Mouse (Mus musculus) regulatory T cell (primary cell): ENCODE results near the gene Col18a1.

Source experiments
- in situ Hi-C: fragments of 300-600 bp; cut with MboI, MseI; formaldehyde crosslinking; loops from one replicate; pipeline ENCODE4 v1.15.1; 2025; ENCODE audit warnings: high pct_unique_total_duplicates

The Col18a1 gene

GRCm38 (mm10) chr10:77136205-77136604, 30.1 kb downstream of the Col18a1 start:
- in situ Hi-C loops = no loop called here

- in situ Hi-C loops = no loop called here
Observed at GRCm38 (mm10) chr10:77135274-77135829, 31.0 kb downstream of the Col18a1 start.

GRCm38 (mm10) chr10:77134807-77135152, 31.6 kb downstream of the Col18a1 start:
- in situ Hi-C loops = loop anchor here (5.0 kb wide), 2 partner anchors 57 to 118 kb away; no protein-coding TSS in a partner anchor

- in situ Hi-C loops = loop anchor here (5.0 kb wide), 2 partner anchors 57 to 118 kb away; no protein-coding TSS in a partner anchor
Observed at GRCm38 (mm10) chr10:77133951-77134806, 32.2 kb downstream of the Col18a1 start.

- in situ Hi-C loops = loop anchor here (5.0 kb wide), 2 partner anchors 55 to 120 kb away; no protein-coding TSS in a partner anchor
Observed at GRCm38 (mm10) chr10:77132118-77132517, 34.2 kb downstream of the Col18a1 start.

- in situ Hi-C loops = loop anchor here (5.0 kb wide), 2 partner anchors 54 to 121 kb away; no protein-coding TSS in a partner anchor
Observed at GRCm38 (mm10) chr10:77131536-77131935, 34.8 kb downstream of the Col18a1 start.

GRCm38 (mm10) chr10:77130561-77131240, 35.6 kb downstream of the Col18a1 start:
- in situ Hi-C loops = loop anchor here (5.0 kb wide), 2 partner anchors 53 to 122 kb away; no protein-coding TSS in a partner anchor

GRCm38 (mm10) chr10:77129637-77130410, 36.5 kb downstream of the Col18a1 start:
- in situ Hi-C loops = loop anchor here (5.0 kb wide), 2 partner anchors 53 to 122 kb away; no protein-coding TSS in a partner anchor

GRCm38 (mm10) chr10:77127926-77128325, 38.4 kb downstream of the Col18a1 start:
- in situ Hi-C loops = no loop called here

- in situ Hi-C loops = no loop called here
Observed at GRCm38 (mm10) chr10:77126590-77126989, 39.8 kb downstream of the Col18a1 start.

GRCm38 (mm10) chr10:77125078-77125731, 41.1 kb downstream of the Col18a1 start:
- in situ Hi-C loops = no loop called here

GRCm38 (mm10) chr10:77123953-77124352, 42.4 kb downstream of the Col18a1 start:
- in situ Hi-C loops = no loop called here

- in situ Hi-C loops = no loop called here
Observed at GRCm38 (mm10) chr10:77121287-77122022, 44.9 kb downstream of the Col18a1 start.

GRCm38 (mm10) chr10:77120501-77120900, 45.8 kb downstream of the Col18a1 start:
- in situ Hi-C loops = no loop called here

GRCm38 (mm10) chr10:77119437-77119836, 46.9 kb downstream of the Col18a1 start:
- in situ Hi-C loops = no loop called here

- in situ Hi-C loops = no loop called here
Observed at GRCm38 (mm10) chr10:77118361-77118760, 48.0 kb downstream of the Col18a1 start.

GRCm38 (mm10) chr10:77116537-77117455, 49.6 kb downstream of the Col18a1 start:
- in situ Hi-C loops = no loop called here

GRCm38 (mm10) chr10:77113489-77114240, 52.7 kb downstream of the Col18a1 start:
- in situ Hi-C loops = no loop called here
